Mouse (Mus musculus): ENCODE measurements around the gene Bscl2. TPM values are rescaled to one million over a fixed set of nuclear protein-coding genes. Genes with fewer than 3 reads are reported as not detected.
A peak's percentile ranks its signal among the peaks of the same experiment; 100 is the strongest.
"Not testable (repeated sequence)": the region's sequence is repeated elsewhere in the genome, so short reads cannot be mapped to it uniquely, and the experiment has no call there.

Gene Bscl2
- polyA plus RNA-seq, 1 experiment from 2014 or later = 84.0 TPM

DNA sequence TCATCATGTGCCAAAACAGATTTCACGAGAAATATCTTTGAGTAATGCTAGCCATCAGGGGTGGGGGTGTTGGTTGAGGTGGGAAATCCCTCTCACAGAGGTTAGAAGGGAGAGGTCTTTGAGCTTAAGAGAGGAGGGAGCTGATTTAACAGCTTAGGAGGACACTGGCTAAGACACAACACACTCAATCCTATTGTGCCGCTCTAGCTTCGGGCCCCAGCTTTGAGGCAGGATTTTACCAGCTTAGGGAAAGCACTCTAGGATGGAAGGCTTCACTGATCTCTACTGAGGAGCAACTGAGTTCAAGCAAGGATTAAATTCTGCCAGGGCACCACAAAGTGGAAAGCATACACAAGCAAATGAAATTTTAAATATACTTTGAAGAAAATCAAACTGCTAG, 20.3 kb upstream of the Bscl2 start:
- H3K4me3 ChIP-seq = peak overlapping the region; percentile 16
- 78% methylated on average over 3 of the region's 3 CpGs for WGBS
- H3K4me1 ChIP-seq (replicated peaks) = peaks cover 42% of the 10 kb centered on the region
- no peaks in the 10 kb centered on the region for H3K9me3 ChIP-seq
- no peak overlapping the region for H3K27ac ChIP-seq
- no peaks in the 10 kb centered on the region for H3K27me3 ChIP-seq
- H3K36me3 ChIP-seq = peaks cover 31% of the 10 kb centered on the region
- peak overlapping the region; percentile 27 for H3K4me2 ChIP-seq
- ATAC-seq (ENCODE audit: low FRiP score) = no peak
- peak overlapping the region; percentile 49 for H3K9ac ChIP-seq

DNA sequence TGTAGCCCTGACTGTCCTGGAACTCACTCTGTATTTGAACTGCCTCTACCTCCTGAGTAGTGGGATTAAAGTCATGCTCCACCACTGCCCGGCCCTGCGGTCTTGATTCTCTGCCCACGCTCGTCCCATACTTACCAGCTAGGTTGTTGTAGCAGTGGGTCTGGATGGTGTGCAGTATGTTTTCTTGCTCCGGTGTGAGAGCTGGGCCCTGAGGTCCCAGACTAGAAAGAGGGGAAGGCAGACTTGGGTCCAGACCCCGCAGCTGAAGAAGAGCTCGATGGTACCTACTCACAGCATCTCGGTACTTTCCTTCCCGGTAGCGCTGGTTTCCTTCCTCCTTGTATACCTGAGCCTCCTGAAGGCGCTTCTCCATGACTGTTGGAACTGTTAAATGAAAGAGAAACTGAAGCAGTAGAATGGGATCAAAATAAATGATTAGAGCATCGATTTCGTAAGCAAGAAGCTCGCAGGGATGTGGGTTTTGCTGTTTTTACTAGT, 18.9 kb upstream of the Bscl2 start:
- Histone ChIP-seq H3K9me3 (no peaks in the 10 kb centered on the region), H3K27me3 (no peaks in the 10 kb centered on the region), H3K9ac (peak overlapping the region; percentile 90), H3K4me1 (replicated peaks) (peaks cover 56% of the 10 kb centered on the region), H3K27ac (peak overlapping the region; percentile 89), H3K4me3 (peak overlapping the region; percentile 99), H3K4me2 (peak overlapping the region; percentile 96), H3K36me3 (peaks cover 26% of the 10 kb centered on the region)
- ATAC-seq (ENCODE audit: low FRiP score) = no peak
- 35% methylated on average over 14 of the region's 14 CpGs for WGBS

DNA sequence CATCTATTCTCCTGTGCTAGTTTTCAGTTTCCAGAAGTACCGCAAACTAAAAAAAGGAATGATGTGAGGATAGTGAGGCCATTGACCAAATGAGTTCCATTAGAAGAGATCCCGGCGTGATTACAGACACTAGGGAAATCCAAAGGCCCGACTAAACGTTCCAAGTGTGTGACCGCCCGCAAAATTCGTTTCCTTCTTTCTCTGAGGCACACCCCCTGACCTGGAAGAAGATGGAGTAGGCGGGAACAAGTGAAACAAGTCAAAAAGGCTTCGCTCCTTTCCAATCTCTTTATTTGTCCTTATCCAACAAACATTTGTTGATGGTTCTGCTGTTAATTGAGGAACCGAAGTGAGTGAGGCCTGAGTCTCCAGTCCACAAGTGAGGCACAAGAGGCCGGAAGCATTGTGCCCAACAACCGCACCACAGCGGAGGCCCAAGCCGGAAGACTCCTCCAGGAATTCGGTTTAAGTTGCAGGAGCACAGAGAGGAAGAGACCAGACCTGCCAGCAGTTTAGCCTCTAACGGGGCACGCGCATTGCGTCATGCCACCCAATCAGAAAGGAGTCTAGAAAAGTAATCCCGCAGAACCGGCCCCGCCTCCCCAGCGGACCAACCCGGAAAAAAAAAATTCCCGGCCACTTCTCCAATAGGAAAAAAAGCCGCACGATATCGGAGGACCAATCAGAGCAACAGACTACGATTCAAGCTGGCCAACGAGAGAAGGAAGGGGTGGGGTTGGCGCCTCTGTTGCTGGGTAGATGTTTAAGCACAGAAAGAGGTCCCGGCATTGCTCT, 18.3 kb upstream of the Bscl2 start, which contains the start of gene Ttc9c:
Gene Ttc9c (minus strand): TSS at position 533 of the 795 bp plus-strand sequence.
- Histone ChIP-seq H3K4me2 (peak within 1 kb of the TSS; percentile 96), H3K36me3 (peaks cover 27% of the 10 kb centered on the region), H3K4me3 (peak within 1 kb of the TSS; percentile 99), H3K4me1 (replicated peaks) (peaks cover 60% of the 10 kb centered on the region), H3K27ac (peak within 1 kb of the TSS; percentile 99), H3K9ac (peak within 1 kb of the TSS; percentile 99), H3K9me3 (no peaks in the 10 kb centered on the region), H3K27me3 (no peaks in the 10 kb centered on the region)
- under 1% methylated on average over 33 of the region's 33 CpGs for WGBS
- peak; percentile 95 for ATAC-seq (ENCODE audit: low FRiP score)

DNA sequence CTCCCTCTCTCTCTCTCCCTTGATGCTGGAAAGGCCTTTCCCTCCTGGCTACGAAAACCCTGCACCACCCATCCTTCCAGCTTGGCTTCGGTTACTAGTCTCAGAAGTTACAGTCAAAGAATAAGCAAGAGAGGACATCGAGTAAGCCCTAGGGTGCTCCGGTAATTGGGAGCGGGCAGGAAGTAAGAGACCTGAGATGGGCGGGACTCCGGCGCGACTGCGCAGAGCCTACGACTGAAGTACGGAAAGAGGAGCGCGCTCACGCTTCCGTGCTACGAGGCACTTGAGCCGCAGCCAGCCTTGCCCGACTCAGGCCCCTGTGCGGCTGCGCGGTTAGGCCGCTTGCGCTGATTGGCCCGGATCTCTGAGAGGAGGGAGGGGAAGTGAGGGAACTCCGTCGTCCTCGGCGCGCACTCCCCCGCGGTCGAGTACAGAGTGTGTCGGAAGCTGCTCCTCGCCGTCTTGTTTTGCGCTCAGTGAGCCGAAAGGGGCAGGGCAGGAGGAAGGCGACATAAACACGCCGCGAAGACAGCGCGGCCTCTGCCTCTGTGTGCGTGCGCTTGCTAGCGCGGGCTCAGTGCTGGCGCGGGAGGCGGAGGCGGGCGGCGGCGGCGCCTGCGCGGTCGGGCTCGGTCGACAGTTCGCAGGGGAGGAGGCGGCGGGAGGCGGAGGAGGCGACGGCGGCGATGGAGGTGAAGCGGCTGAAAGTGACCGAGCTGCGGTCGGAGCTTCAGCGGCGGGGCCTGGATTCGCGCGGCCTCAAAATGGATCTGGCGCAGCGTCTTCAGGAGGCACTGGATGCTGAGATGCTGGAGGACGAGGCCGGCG, 17.5 kb upstream of the Bscl2 start, which contains the start of gene Hnrnpul2:
Gene Hnrnpul2 (plus strand): TSS at position 415 of the 828 bp plus-strand sequence.
- peaks cover 29% of the 10 kb centered on the region for H3K36me3 ChIP-seq
- WGBS = under 1% methylated on average over 81 of the region's 83 CpGs

DNA sequence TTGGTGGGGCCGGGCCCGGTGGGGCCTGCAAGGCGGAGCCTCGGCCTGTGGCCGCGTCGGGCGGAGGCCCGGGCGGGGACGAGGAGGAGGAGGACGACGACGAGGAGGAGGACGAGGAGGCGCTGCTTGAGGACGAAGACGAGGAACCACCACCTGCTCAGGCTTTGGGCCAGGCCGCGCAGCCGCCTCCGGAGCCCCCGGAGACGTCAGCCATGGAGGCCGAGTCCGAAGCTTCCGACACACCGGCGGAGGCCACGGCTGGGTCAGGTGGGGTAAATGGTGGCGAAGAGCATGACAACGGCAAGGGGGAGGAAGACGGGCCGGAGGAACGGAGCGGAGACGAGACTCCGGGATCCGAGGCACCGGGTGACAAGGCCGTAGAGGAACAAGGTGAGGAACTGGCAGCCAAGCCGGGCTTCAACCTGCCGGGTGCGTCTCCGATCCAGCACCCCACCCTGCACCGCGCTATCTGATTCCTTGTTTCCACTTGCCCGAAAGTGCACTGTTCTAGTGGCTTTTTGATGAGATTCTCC, 16.8 kb upstream of the Bscl2 start:
- Histone ChIP-seq H3K4me3 (peak overlapping the region; percentile 99), H3K27me3 (no peaks in the 10 kb centered on the region), H3K4me1 (replicated peaks) (peaks cover 53% of the 10 kb centered on the region), H3K9ac (peak overlapping the region; percentile 99), H3K9me3 (no peaks in the 10 kb centered on the region), H3K36me3 (peaks cover 31% of the 10 kb centered on the region), H3K4me2 (peak overlapping the region; percentile 96), H3K27ac (peak overlapping the region; percentile 99)
- under 1% methylated on average over 48 of the region's 48 CpGs for WGBS
- peak; percentile 41 for ATAC-seq (ENCODE audit: low FRiP score)

More for the DNA sequence above, 17.5 kb upstream of the Bscl2 start, which contains the start of gene Hnrnpul2:
- H3K9ac ChIP-seq = peak within 1 kb of the TSS; percentile 99
- peak; percentile 97 for ATAC-seq (ENCODE audit: low FRiP score)
- H3K9me3 ChIP-seq = no peaks in the 10 kb centered on the region
- H3K4me3 ChIP-seq = peak within 1 kb of the TSS; percentile 99
- peak within 1 kb of the TSS; percentile 99 for H3K27ac ChIP-seq
- no peaks in the 10 kb centered on the region for H3K27me3 ChIP-seq
- H3K4me2 ChIP-seq = peak within 1 kb of the TSS; percentile 96
- H3K4me1 ChIP-seq (replicated peaks) = peaks cover 58% of the 10 kb centered on the region

DNA sequence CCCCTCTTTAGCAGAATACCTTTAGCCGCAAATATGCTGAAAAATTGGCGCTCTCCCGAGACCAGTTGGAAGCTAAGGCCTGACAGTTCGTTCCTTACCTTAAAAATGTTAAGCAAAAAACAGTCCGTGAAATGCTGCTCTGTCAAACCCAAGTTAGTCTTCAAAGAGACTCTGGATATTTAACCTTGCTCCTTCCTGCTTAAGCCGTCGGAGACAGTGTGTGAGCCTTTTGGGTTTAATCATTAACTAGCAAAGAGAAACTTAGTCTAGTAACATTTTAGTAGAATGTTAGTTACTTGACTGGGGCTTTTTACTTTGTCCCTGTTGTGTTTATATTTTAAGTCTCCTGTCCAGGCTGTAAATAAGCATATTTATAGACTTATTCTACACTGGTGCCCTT, 16.1 kb upstream of the Bscl2 start:
- Histone ChIP-seq H3K27ac (no peak overlapping the region; the same call in 1 of the 2 replicates), H3K9me3 (no peaks in the 10 kb centered on the region), H3K27me3 (no peaks in the 10 kb centered on the region), H3K4me3 (peak overlapping the region; percentile 99), H3K36me3 (peaks cover 33% of the 10 kb centered on the region), H3K4me2 (peak overlapping the region; percentile 96), H3K4me1 (replicated peaks) (peaks cover 47% of the 10 kb centered on the region), H3K9ac (peak overlapping the region; percentile 99)
- no peak for ATAC-seq (ENCODE audit: low FRiP score)
- 2% methylated on average over 7 of the region's 7 CpGs for WGBS

DNA sequence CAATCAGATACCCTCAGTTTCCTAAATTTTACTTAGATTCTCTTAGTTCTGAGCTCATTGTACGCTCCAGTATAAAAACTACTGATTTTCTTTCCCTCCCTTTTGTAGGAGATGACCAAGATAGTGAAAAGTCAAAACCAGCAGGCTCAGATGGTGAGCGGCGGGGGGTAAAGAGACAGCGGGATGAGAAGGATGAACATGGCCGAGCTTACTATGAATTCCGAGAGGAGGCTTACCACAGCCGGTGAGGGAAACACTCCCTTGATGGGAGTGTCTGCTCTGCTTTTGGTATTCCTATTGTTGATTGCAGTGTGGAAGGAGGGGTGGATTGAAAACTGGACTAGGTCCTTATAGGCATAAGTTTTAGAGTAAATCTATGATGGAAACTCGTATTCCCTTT, 14.6 kb upstream of the Bscl2 start:
- Histone ChIP-seq H3K9me3 (no peaks in the 10 kb centered on the region), H3K9ac (peak overlapping the region; percentile 99), H3K27ac (no peak overlapping the region), H3K4me2 (peak overlapping the region; percentile 96), H3K27me3 (no peaks in the 10 kb centered on the region), H3K4me3 (peak overlapping the region; percentile 99), H3K4me1 (replicated peaks) (peaks cover 33% of the 10 kb centered on the region), H3K36me3 (peaks cover 49% of the 10 kb centered on the region)
- no peak for ATAC-seq (ENCODE audit: low FRiP score)
- WGBS = 59% methylated on average over 8 of the region's 8 CpGs

DNA sequence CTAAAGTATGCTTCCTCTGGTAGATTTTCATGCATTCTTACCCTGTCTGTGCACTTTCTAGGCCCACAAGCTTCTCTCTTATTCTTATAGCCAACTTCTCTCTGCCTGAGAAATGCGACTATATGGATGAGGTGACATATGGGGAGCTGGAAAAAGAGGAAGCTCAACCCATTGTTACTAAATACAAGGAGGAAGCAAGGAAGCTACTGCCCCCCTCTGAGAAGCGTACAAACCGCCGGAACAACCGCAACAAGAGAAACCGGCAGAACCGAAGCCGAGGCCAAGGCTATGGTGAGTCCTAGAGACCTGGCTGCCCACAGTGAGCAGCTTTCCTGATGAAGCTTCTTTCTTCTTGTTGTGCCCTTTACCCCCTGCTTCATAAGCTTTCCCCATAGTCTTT, 7.6 kb upstream of the Bscl2 start, which contains the start of gene AC129217.1:
Gene AC129217.1 (plus strand): TSS at position 114 of the 400 bp plus-strand sequence.
- no peaks in the 10 kb centered on the region for H3K4me1 ChIP-seq (replicated peaks)
- peaks cover 98% of the 10 kb centered on the region for H3K36me3 ChIP-seq
- WGBS = 90% methylated on average over 8 of the region's 8 CpGs
- no peak within 1 kb of the TSS for H3K4me3 ChIP-seq
- no peak within 1 kb of the TSS for H3K4me2 ChIP-seq
- no peaks in the 10 kb centered on the region for H3K27me3 ChIP-seq
- no peak within 1 kb of the TSS for H3K9ac ChIP-seq
- no peak within 1 kb of the TSS for H3K27ac ChIP-seq
- no peaks in the 10 kb centered on the region for H3K9me3 ChIP-seq
- ATAC-seq (ENCODE audit: low FRiP score) = no peak

DNA sequence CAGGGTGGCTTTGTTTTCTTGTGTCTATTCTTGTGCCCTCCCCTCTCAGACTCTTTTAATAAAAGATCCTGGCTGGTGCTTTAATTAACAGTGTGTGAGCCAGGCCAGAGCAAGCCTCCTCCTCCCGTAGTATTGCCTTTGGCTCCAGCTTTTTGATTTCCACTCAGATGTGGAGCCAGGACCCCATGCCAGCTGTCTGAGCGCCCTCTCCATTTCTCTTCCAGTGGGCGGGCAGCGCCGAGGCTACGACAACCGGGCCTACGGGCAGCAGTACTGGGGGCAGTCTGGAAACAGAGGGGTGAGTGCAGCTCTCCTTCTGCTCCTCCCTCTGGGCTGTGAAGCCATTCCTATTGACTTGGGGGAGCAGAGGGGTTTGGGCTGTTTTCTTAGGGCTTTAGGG, 6.6 kb upstream of the Bscl2 start:
- Histone ChIP-seq H3K9me3 (no peaks in the 10 kb centered on the region), H3K4me2 (no peak overlapping the region), H3K4me3 (no peak overlapping the region), H3K27ac (no peak overlapping the region), H3K36me3 (peaks cover 100% of the 10 kb centered on the region), H3K27me3 (no peaks in the 10 kb centered on the region), H3K9ac (no peak overlapping the region), H3K4me1 (replicated peaks) (no peaks in the 10 kb centered on the region)
- no peak for ATAC-seq (ENCODE audit: low FRiP score)
- 89% methylated on average over 8 of the region's 8 CpGs for WGBS

DNA sequence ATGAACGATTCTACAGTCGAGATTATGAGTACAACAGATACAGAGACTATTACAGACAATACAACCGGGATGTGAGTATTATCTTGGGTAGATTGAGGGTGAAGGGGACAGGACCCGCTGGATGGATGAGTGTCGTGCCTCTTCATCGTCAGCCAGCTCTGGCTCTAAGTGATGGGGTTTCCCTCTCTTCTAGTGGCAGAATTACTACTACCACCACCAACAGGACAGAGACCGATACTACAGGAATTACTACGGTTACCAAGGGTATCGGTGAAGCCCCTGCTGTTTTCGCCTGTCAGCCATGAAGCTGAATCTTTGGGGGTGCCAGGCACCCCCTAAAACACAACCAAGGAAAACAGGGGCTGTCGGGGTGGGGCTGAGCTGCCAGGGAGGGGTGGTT, 6.0 kb upstream of the Bscl2 start:
- WGBS = 81% methylated on average over 11 of the region's 11 CpGs
- Histone ChIP-seq H3K9me3 (no peaks in the 10 kb centered on the region), H3K9ac (no peak overlapping the region), H3K27me3 (no peaks in the 10 kb centered on the region), H3K27ac (no peak overlapping the region), H3K4me2 (no peak overlapping the region), H3K4me3 (no peak overlapping the region), H3K4me1 (replicated peaks) (peaks cover 2% of the 10 kb centered on the region; the same call in 1 of the 2 replicates), H3K36me3 (peaks cover 99% of the 10 kb centered on the region)
- ATAC-seq (ENCODE audit: low FRiP score) = no peak

DNA sequence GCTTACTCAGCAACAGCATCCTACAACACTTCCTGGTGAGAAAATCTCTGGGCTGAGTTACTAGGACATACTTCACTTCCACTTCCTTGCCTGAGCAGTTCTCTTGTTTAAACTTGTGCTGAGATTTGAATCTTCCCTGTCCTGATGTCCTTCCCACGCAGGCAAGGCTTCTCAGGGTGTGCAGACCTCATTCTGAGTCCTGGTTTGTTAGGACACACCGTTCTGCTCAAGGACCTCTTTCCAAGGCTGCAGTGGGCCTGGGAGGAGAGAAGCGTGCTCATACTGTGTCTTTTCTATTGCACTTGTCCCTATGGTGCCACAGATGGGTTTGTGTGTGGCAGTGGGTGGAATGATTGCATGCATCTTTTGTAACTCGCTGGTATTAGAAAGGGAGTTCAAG, 4.3 kb upstream of the Bscl2 start:
- Histone ChIP-seq H3K9ac (no peak overlapping the region), H3K27me3 (no peaks in the 10 kb centered on the region), H3K27ac (no peak overlapping the region), H3K9me3 (no peaks in the 10 kb centered on the region), H3K4me1 (replicated peaks) (peaks cover 10% of the 10 kb centered on the region), H3K4me3 (no peak overlapping the region), H3K36me3 (peaks cover 83% of the 10 kb centered on the region), H3K4me2 (no peak overlapping the region)
- whole genome bisulfite sequencing = 92% methylated on average over 4 of the region's 4 CpGs
- no peak for ATAC-seq (ENCODE audit: low FRiP score)

DNA sequence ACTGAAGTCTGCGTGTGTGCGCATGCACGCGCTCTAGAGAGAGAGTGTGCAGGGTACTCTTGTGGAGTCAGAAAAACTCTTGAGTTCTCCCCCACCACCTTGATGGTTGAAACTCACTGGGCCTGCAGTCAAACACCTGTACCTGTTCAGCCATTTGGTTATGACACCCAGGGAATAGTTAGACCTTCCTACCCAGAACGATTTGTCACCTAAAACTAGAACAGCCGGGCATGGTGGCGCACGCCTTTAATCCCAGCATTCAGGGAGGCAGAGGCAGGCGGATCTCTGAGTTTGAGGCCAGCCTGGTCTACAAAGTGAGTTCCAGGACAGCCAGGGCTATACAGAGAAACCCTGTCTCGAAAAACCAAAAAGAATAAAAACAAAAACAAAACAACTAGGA, 940 bp upstream of the Bscl2 start:
- Histone ChIP-seq H3K4me2 (peak overlapping the region; percentile 81), H3K4me3 (peak overlapping the region; percentile 74), H3K27ac (peak overlapping the region; percentile 99; the same call in 1 of the 2 replicates), H3K36me3 (peaks cover 50% of the 10 kb centered on the region), H3K4me1 (replicated peaks) (peaks cover 42% of the 10 kb centered on the region)
- 97% methylated on average over 10 of the region's 10 CpGs for WGBS
- H3K27me3 ChIP-seq; H3K9ac ChIP-seq; H3K9me3 ChIP-seq; ATAC-seq (ENCODE audit: low FRiP score): not testable (repeated sequence)

All from hindbrain, embryonic 13.5 days (tissue).